Mouse (Mus musculus) forebrain, embryonic 12.5 days (tissue): ENCODE results near the gene Alyref2. TPM values are rescaled to one million over a fixed set of nuclear protein-coding genes. Genes with fewer than 3 reads are reported as not detected.
"Not testable (repeated sequence)": the region's sequence is repeated elsewhere in the genome, so short reads cannot be mapped to it uniquely, and the experiment has no call there.

Experiments used
- ATAC-seq: fragments of 200-750 bp; cut with Nextera tagmentation; 2 replicates; pipeline ENCODE4 v1.8.0; 2017; ENCODE audit warnings: moderate TSS enrichment; ENCODE audit not compliant: low FRiP score
- H3K27ac ChIP-seq: fragments of 300-500 bp; sonication (generic); 2 replicates; pipeline ENCODE4 v1.5.1; 2016; ENCODE audit warnings: mild to moderate bottlenecking
- H3K27me3 ChIP-seq: fragments of 300-500 bp; sonication (generic); 2 replicates; pipeline ENCODE4 v1.6.1; 2016; ENCODE audit warnings: mild to moderate bottlenecking
- H3K36me3 ChIP-seq: fragments of 300-500 bp; sonication (generic); replicated peaks from 2 replicates; pipeline ENCODE4 v1.6.1; 2016; ENCODE audit warnings: mild to moderate bottlenecking
- H3K4me1 ChIP-seq: fragments of 300-500 bp; sonication (generic); 2 replicates; pipeline ENCODE4 v1.6.1; 2016
- H3K4me2 ChIP-seq: fragments of 300-500 bp; sonication (generic); 2 replicates; pipeline ENCODE4 v1.6.1; 2016; ENCODE audit warnings: mild to moderate bottlenecking, moderate library complexity
- H3K4me3 ChIP-seq: fragments of 300-500 bp; sonication (generic); replicated peaks from 2 replicates; pipeline ENCODE4 v1.5.1; 2016; ENCODE audit warnings: mild to moderate bottlenecking
- H3K9ac ChIP-seq: fragments of 300-500 bp; sonication (generic); 2 replicates; pipeline ENCODE4 v1.6.1; 2016; ENCODE audit warnings: mild to moderate bottlenecking
- H3K9me3 ChIP-seq: fragments of 300-500 bp; sonication (generic); 2 replicates; pipeline ENCODE4 v1.6.1; 2016
- WGBS: fragments of 180-500 bp; shearing (Covaris S2); methylation state at CpG from one replicate; pipeline ENCODE4 v1.1.7; 2016; 5-methylcytosine and 5-hydroxymethylcytosine counted together
- polyA plus RNA-seq: library from polyadenylated mRNA; unstranded; fragments of >200 nt; fragmentation: Nextera tagmentation; extraction: Ambion mirVana; gene quantifications from 2 replicates; pipeline ENCODE4 v1.2.1, GENCODE M21; 2016

Alyref2 gene
- polyA plus RNA-seq, 1 experiment from 2014 or later: 17.1 TPM

- not testable (repeated sequence) for H3K27me3 ChIP-seq, H3K4me1 ChIP-seq, H3K4me2 ChIP-seq, H3K4me3 ChIP-seq, H3K27ac ChIP-seq, ATAC-seq, H3K9ac ChIP-seq, H3K36me3 ChIP-seq, H3K9me3 ChIP-seq
- WGBS: 87% methylated on average over 8 of the region's 8 CpGs
These were observed 31.3 kb upstream of the Alyref2 start for GRCm38 (mm10) chr1:171471941-171472340.

GRCm38 (mm10) chr1:171473506-171473905 is 29.8 kb upstream of the Alyref2 start:
- Histone ChIP-seq H3K4me2 (no peak overlapping the region), H3K27ac (no peak overlapping the region), H3K4me3 (no peak overlapping the region), H3K36me3 (no peaks in the 10 kb centered on the region), H3K9ac (no peak overlapping the region), H3K4me1 (no peaks in the 10 kb centered on the region), H3K27me3 (no peaks in the 10 kb centered on the region), H3K9me3 (no peaks in the 10 kb centered on the region)
- 85% methylated on average over 4 of the region's 4 CpGs for WGBS
- no peak for ATAC-seq

GRCm38 (mm10) chr1:171473920-171474640 is 29.2 kb upstream of the Alyref2 start:
- Histone ChIP-seq H3K9me3 (no peaks in the 10 kb centered on the region), H3K27me3 (no peaks in the 10 kb centered on the region), H3K4me1 (no peaks in the 10 kb centered on the region), H3K4me3 (no peak overlapping the region), H3K9ac (no peak overlapping the region), H3K36me3 (no peaks in the 10 kb centered on the region), H3K4me2 (no peak overlapping the region), H3K27ac (no peak overlapping the region)
- ATAC-seq: no peak
- WGBS: 78% methylated on average over 9 of the region's 9 CpGs

GRCm38 (mm10) chr1:171477123-171477522 is 26.2 kb upstream of the Alyref2 start:
- H3K4me3 ChIP-seq: no peak overlapping the region
- no peaks in the 10 kb centered on the region for H3K27me3 ChIP-seq
- no peak overlapping the region for H3K4me2 ChIP-seq
- no peak overlapping the region for H3K27ac ChIP-seq
- no peak for ATAC-seq
- 90% methylated on average over 8 of the region's 8 CpGs for WGBS
- H3K36me3 ChIP-seq: no peaks in the 10 kb centered on the region
- peaks cover 5% of the 10 kb centered on the region; the same call in 1 of the 2 replicates for H3K9me3 ChIP-seq
- no peak overlapping the region for H3K9ac ChIP-seq
- H3K4me1 ChIP-seq: no peaks in the 10 kb centered on the region

GRCm38 (mm10) chr1:171477758-171478545 is 25.3 kb upstream of the Alyref2 start:
- peak overlapping the region; percentile 30 for H3K4me2 ChIP-seq
- 0 out of 2 replicates have a peak, but pooled peaks have one; percentile 33 for ATAC-seq
- no peak overlapping the region for H3K9ac ChIP-seq

GRCm38 (mm10) chr1:171478968-171479367 is 24.3 kb upstream of the Alyref2 start:
- 57% methylated on average over 2 of the region's 2 CpGs for WGBS
- H3K27me3 ChIP-seq: no peaks in the 10 kb centered on the region
- no peak overlapping the region for H3K4me3 ChIP-seq
- no peak; the same call in 1 of the 2 replicates for ATAC-seq
- H3K4me1 ChIP-seq: no peaks in the 10 kb centered on the region
- no peak overlapping the region for H3K9ac ChIP-seq
- H3K27ac ChIP-seq: no peak overlapping the region
- H3K36me3 ChIP-seq: no peaks in the 10 kb centered on the region
- H3K9me3 ChIP-seq: peaks cover 12% of the 10 kb centered on the region
- no peak overlapping the region for H3K4me2 ChIP-seq

More at GRCm38 (mm10) chr1:171477758-171478545, 25.3 kb upstream of the Alyref2 start:
- H3K4me3 ChIP-seq: peak overlapping the region; percentile 26
- no peak overlapping the region for H3K27ac ChIP-seq
- no peaks in the 10 kb centered on the region for H3K4me1 ChIP-seq
- H3K9me3 ChIP-seq: peaks cover 8% of the 10 kb centered on the region
- no peaks in the 10 kb centered on the region for H3K36me3 ChIP-seq
- WGBS: 64% methylated on average over 27 of the region's 27 CpGs
- no peaks in the 10 kb centered on the region for H3K27me3 ChIP-seq

GRCm38 (mm10) chr1:171494241-171494640 is 9.0 kb upstream of the Alyref2 start:
- Histone ChIP-seq H3K9ac (no peak overlapping the region), H3K36me3 (no peaks in the 10 kb centered on the region), H3K4me3 (no peak overlapping the region), H3K27me3 (no peaks in the 10 kb centered on the region), H3K9me3 (peaks cover 7% of the 10 kb centered on the region; the same call in 1 of the 2 replicates), H3K4me2 (no peak overlapping the region), H3K27ac (no peak overlapping the region), H3K4me1 (no peaks in the 10 kb centered on the region)
- ATAC-seq: no peak
- 95% methylated on average over 13 of the region's 13 CpGs for WGBS

- Histone ChIP-seq H3K27ac (no peak overlapping the region), H3K27me3 (no peaks in the 10 kb centered on the region), H3K4me2 (no peak overlapping the region), H3K4me1 (no peaks in the 10 kb centered on the region), H3K36me3 (no peaks in the 10 kb centered on the region), H3K9me3 (peaks cover 7% of the 10 kb centered on the region; the same call in 1 of the 2 replicates), H3K9ac (no peak overlapping the region), H3K4me3 (no peak overlapping the region)
- 86% methylated on average over 6 of the region's 6 CpGs for WGBS
- no peak for ATAC-seq
These were observed 7.9 kb upstream of the Alyref2 start for GRCm38 (mm10) chr1:171495371-171495770.

GRCm38 (mm10) chr1:171499856-171500255 is 3.4 kb upstream of the Alyref2 start:
- H3K4me2 ChIP-seq: no peak overlapping the region
- no peak for ATAC-seq
- no peaks in the 10 kb centered on the region for H3K36me3 ChIP-seq
- WGBS: 79% methylated on average over 5 of the region's 5 CpGs
- no peak overlapping the region for H3K4me3 ChIP-seq
- H3K9ac ChIP-seq: no peak overlapping the region
- H3K9me3 ChIP-seq: no peaks in the 10 kb centered on the region
- H3K27ac ChIP-seq: no peak overlapping the region
- H3K4me1 ChIP-seq: peaks cover 10% of the 10 kb centered on the region
- no peaks in the 10 kb centered on the region for H3K27me3 ChIP-seq

GRCm38 (mm10) chr1:171501016-171501610 is 2.2 kb upstream of the Alyref2 start:
- Histone ChIP-seq H3K27ac (no peak overlapping the region), H3K4me2 (no peak overlapping the region), H3K27me3 (no peaks in the 10 kb centered on the region), H3K4me3 (no peak overlapping the region), H3K4me1 (peaks cover 10% of the 10 kb centered on the region), H3K36me3 (no peaks in the 10 kb centered on the region; the same call in 1 of the 2 replicates), H3K9me3 (no peaks in the 10 kb centered on the region), H3K9ac (no peak overlapping the region)
- no peak for ATAC-seq
- WGBS: 65% methylated on average over 6 of the region's 6 CpGs

- Histone ChIP-seq H3K9ac (no peak overlapping the region), H3K4me1 (peaks cover 10% of the 10 kb centered on the region), H3K27me3 (no peaks in the 10 kb centered on the region), H3K36me3 (no peaks in the 10 kb centered on the region; the same call in 1 of the 2 replicates), H3K9me3 (no peaks in the 10 kb centered on the region), H3K27ac (peak overlapping the region; percentile 75), H3K4me3 (0 out of 2 replicates have a peak overlapping the region, but pooled peaks have one; percentile 4), H3K4me2 (peak overlapping the region; percentile 37; the same call in 1 of the 2 replicates)
- ATAC-seq: no peak
- 6% methylated on average over 5 of the region's 5 CpGs for WGBS
These were observed 1.6 kb upstream of the Alyref2 start for GRCm38 (mm10) chr1:171501636-171502080.
